Mouse (Mus musculus): ENCODE data around the gene Mindy4.

GRCm38 (mm10) chr6:55356976-55357635 is 153.9 kb downstream of the Mindy4 start:
- no peak for TF ChIP-seq CTCF (IDR thresholded peaks at IDR 0.05; ENCODE audit: low read depth)
- TF ChIP-seq EP300 (optimal IDR thresholded peaks at IDR 0.05): no peak

Data from stomach, postnatal 0 days (tissue).